Mouse (Mus musculus): ENCODE data around the gene Gabrd. TPM values are rescaled to one million over a fixed set of nuclear protein-coding genes. Genes with fewer than 3 reads are reported as not detected.
"Not testable (repeated sequence)": the region's sequence is repeated elsewhere in the genome, so short reads cannot be mapped to it uniquely, and the experiment has no call there.

Gabrd gene
- polyA plus RNA-seq, 1 experiment from 2014 or later, result not detected

DNA sequence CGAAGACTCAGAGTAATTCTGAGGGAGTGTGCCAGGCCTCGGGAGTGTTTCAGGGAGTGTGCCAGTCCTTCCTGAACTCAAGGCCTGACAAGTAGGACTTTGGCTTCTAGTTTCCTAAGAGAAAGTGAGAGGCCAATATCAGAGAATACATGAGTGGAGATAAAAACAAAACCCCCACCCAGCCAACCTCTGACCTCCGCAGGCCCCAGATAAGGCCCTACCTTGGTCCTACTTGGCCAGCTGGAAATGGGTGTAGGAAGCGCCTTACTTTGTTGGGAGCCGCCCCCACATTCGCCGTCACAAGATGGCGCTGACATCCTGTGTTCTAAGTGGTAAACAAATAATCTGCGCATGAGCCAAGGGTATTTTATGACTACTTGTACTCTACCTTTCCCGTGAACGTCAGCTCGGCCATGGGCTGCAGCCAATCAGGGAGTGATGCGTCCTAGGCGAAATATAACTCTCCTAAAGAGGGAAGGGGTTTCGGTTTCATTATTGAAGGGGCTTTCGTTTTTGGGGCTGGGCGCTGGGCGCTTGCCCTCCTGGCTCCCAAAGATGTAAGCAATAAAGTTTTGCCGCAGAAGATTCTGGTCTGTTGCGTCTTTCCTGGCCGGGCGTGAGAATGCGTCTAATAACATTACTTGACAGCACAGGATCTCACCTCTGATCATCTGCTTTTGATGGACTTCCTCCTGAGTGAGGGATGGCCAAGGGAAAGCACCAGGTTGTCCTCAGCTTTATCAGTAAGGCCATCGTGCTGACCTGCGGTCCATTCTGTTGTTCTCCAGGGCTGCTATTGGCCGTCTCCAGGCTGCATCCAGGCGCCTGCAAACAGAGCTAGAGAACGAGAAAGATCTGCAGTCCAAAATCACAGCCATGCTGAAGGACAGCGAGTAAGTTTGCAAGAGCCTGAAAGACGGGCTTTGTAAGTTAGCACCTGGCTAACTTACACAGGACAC lies 23.8 kb upstream of the Gabrd start:
- H3K9ac ChIP-seq (ENCODE audit: low read depth, low read length); H3K9me3 ChIP-seq (ENCODE audit: control insufficient read depth, low read length); H3K27ac ChIP-seq (ENCODE audit: low read depth, low read length); H3K27me3 ChIP-seq (replicated peaks; ENCODE audit: control insufficient read depth, insufficient read depth, low read length); H3K4me1 ChIP-seq (replicated peaks; ENCODE audit: control insufficient read depth, insufficient read depth, low read length); DNase-seq (ENCODE audit: low spot score); H3K36me3 ChIP-seq (ENCODE audit: control insufficient read depth, insufficient read depth, low read length); H3K4me2 ChIP-seq; H3K4me3 ChIP-seq (ENCODE audit: low read depth, low read length); ATAC-seq (replicated peaks; ENCODE audit: low FRiP score): not testable (repeated sequence)
- WGBS, result 79% methylated on average over 20 of the region's 30 CpGs

DNA sequence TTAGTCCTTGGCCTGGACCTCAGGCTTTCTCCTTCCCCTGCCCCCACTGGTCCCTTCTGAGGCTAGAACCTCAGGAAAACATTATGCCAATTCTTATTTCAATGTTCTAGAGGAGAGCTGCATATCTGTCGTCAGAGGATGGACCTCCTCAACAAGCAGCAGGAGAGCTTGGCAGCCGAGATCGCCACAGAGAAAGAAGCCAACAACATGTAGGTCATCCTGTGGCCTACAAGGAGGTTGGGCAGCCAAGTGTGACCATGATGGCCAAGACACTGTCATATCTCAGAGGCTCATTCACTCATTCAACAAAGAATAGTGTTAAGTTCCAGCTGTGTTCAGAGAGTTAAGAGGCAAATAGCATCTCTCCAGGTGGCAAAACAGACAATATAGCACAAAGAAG lies 22.2 kb upstream of the Gabrd start:
- ATAC-seq (replicated peaks; ENCODE audit: low FRiP score), result no peak
- 82% methylated on average over 3 of the region's 3 CpGs for WGBS

DNA sequence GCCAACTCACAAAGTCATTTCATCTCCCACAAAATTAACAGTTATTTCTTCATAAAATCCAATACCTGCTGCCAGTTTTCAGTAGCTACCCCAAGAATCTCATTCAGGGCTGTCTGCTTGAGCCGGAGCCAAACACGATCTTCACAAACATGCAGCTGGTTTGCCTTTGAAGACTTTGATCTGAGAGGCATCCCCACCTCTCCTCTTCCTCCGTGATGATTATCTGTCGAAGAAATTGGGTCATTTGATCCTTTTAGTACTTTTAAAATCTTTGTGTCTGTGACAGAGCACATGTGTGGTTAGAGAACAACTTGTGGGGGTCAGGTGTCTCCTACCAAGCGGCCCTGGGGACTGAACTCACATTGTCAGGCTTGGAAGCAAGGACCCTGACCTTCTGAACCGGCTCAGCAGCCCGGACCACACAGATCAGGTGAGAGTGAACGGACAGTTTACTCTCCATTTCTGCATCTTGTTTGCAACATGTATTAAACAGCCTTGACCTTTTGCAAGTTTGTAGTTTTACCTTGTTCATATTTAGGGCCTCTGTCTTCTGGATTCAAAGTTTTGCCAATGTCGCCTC lies 16.8 kb upstream of the Gabrd start:
- Histone ChIP-seq H3K27ac (ENCODE audit: low read depth, low read length) (no peak overlapping the region), H3K36me3 (ENCODE audit: control insufficient read depth, insufficient read depth, low read length) (no peaks in the 10 kb centered on the region), H3K9ac (ENCODE audit: low read depth, low read length) (no peak overlapping the region), H3K4me1 (replicated peaks; ENCODE audit: control insufficient read depth, insufficient read depth, low read length) (no peaks in the 10 kb centered on the region), H3K4me2 (no peak overlapping the region), H3K27me3 (replicated peaks; ENCODE audit: control insufficient read depth, insufficient read depth, low read length) (no peaks in the 10 kb centered on the region), H3K4me3 (ENCODE audit: low read depth, low read length) (no peak overlapping the region), H3K9me3 (ENCODE audit: control insufficient read depth, low read length) (no peaks in the 10 kb centered on the region)
- no peak for DNase-seq (ENCODE audit: low spot score)
- no peak for ATAC-seq (replicated peaks; ENCODE audit: low FRiP score)
- WGBS, result 70% methylated on average over 9 of the region's 9 CpGs

More for the DNA sequence above, 22.2 kb upstream of the Gabrd start:
- no peak overlapping the region for H3K9ac ChIP-seq (ENCODE audit: low read depth, low read length)
- no peak for DNase-seq (ENCODE audit: low spot score)
- H3K4me2 ChIP-seq, result no peak overlapping the region
- H3K36me3 ChIP-seq (ENCODE audit: control insufficient read depth, insufficient read depth, low read length), result no peaks in the 10 kb centered on the region
- no peaks in the 10 kb centered on the region for H3K9me3 ChIP-seq (ENCODE audit: control insufficient read depth, low read length)
- no peaks in the 10 kb centered on the region for H3K4me1 ChIP-seq (replicated peaks; ENCODE audit: control insufficient read depth, insufficient read depth, low read length)
- no peaks in the 10 kb centered on the region for H3K27me3 ChIP-seq (replicated peaks; ENCODE audit: control insufficient read depth, insufficient read depth, low read length)
- no peak overlapping the region for H3K4me3 ChIP-seq (ENCODE audit: low read depth, low read length)
- no peak overlapping the region for H3K27ac ChIP-seq (ENCODE audit: low read depth, low read length)

GRCm38 (mm10) chr4:155413641-155414335 lies 15.9 kb upstream of the Gabrd start:
- no peak for ATAC-seq (replicated peaks; ENCODE audit: low FRiP score)
- Histone ChIP-seq H3K4me3 (ENCODE audit: low read depth, low read length) (no peak overlapping the region), H3K27me3 (replicated peaks; ENCODE audit: control insufficient read depth, insufficient read depth, low read length) (peaks cover 6% of the 10 kb centered on the region)

GRCm38 (mm10) chr4:155412124-155412523 lies 14.2 kb upstream of the Gabrd start:
- no peak overlapping the region for H3K4me3 ChIP-seq (ENCODE audit: low read depth, low read length)
- DNase-seq (ENCODE audit: low spot score), result no peak
- no peaks in the 10 kb centered on the region for H3K4me1 ChIP-seq (replicated peaks; ENCODE audit: control insufficient read depth, insufficient read depth, low read length)
- 83% methylated on average over 6 of the region's 6 CpGs for WGBS
- ATAC-seq (replicated peaks; ENCODE audit: low FRiP score), result no peak
- no peak overlapping the region for H3K4me2 ChIP-seq
- H3K27ac ChIP-seq (ENCODE audit: low read depth, low read length), result no peak overlapping the region
- H3K9ac ChIP-seq (ENCODE audit: low read depth, low read length), result no peak overlapping the region
- peaks cover 12% of the 10 kb centered on the region for H3K27me3 ChIP-seq (replicated peaks; ENCODE audit: control insufficient read depth, insufficient read depth, low read length)
- no peaks in the 10 kb centered on the region for H3K9me3 ChIP-seq (ENCODE audit: control insufficient read depth, low read length)
- no peaks in the 10 kb centered on the region for H3K36me3 ChIP-seq (ENCODE audit: control insufficient read depth, insufficient read depth, low read length)

More at GRCm38 (mm10) chr4:155413641-155414335, 15.9 kb upstream of the Gabrd start:
- Histone ChIP-seq H3K27ac (ENCODE audit: low read depth, low read length) (no peak overlapping the region), H3K4me2 (no peak overlapping the region), H3K9ac (ENCODE audit: low read depth, low read length) (no peak overlapping the region), H3K36me3 (ENCODE audit: control insufficient read depth, insufficient read depth, low read length) (no peaks in the 10 kb centered on the region), H3K4me1 (replicated peaks; ENCODE audit: control insufficient read depth, insufficient read depth, low read length) (no peaks in the 10 kb centered on the region), H3K9me3 (ENCODE audit: control insufficient read depth, low read length) (no peaks in the 10 kb centered on the region)
- no peak for DNase-seq (ENCODE audit: low spot score)
- 87% methylated on average over 11 of the region's 11 CpGs for WGBS

DNA sequence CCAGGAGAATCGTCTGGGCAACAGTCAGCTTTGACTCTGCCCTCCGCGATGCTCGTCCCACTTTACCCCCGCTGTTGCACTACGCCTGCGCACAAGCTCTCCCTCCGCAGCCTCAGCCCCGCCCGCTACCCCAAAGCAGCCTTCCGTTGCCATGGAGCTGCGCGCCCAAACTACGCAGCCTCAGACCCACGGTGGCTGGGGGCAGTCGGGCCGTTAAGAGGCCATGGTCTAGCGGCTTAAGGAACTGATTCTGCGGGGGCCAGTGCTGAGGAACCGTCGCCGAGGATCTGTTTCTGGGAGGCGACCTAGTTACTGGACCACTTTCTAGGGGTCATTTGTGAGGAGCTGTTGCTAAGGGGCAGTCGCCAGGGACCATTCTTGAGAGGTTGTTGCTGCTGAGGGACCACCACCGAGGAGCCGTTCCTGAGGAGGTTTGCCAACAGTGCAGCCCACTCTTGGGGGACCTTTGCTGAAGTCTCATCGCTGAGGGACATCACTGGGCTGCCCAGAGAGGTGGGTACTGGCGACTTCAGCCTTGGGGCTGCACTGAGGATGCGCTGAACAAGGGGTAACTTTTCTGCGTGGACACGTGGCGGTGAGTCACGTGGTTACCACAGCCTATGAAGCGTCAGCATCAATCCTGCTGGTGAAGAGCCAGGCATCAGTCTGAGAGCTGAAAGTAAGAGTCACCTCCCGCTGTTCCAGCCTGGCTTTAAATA lies 11.3 kb upstream of the Gabrd start, which contains the start of gene Cfap74:
Cfap74 (plus strand) TSS at position 133 of the 719 bp plus-strand sequence.
- DNase-seq (ENCODE audit: low spot score), result peak; percentile 70
- no peak within 1 kb of the TSS for H3K9ac ChIP-seq (ENCODE audit: low read depth, low read length)
- no peak within 1 kb of the TSS for H3K27ac ChIP-seq (ENCODE audit: low read depth, low read length)
- H3K36me3 ChIP-seq (ENCODE audit: control insufficient read depth, insufficient read depth, low read length), result no peaks in the 10 kb centered on the region
- peaks cover 12% of the 10 kb centered on the region for H3K27me3 ChIP-seq (replicated peaks; ENCODE audit: control insufficient read depth, insufficient read depth, low read length)
- ATAC-seq (replicated peaks; ENCODE audit: low FRiP score), result no peak; the same call in 1 of the 2 replicates
- H3K4me3 ChIP-seq (ENCODE audit: low read depth, low read length), result peak within 1 kb of the TSS; percentile 37
- H3K4me1 ChIP-seq (replicated peaks; ENCODE audit: control insufficient read depth, insufficient read depth, low read length), result no peaks in the 10 kb centered on the region
- 1% methylated on average over 35 of the region's 35 CpGs for WGBS
- peak within 1 kb of the TSS; percentile 56 for H3K4me2 ChIP-seq
- H3K9me3 ChIP-seq (ENCODE audit: control insufficient read depth, low read length), result no peaks in the 10 kb centered on the region

DNA sequence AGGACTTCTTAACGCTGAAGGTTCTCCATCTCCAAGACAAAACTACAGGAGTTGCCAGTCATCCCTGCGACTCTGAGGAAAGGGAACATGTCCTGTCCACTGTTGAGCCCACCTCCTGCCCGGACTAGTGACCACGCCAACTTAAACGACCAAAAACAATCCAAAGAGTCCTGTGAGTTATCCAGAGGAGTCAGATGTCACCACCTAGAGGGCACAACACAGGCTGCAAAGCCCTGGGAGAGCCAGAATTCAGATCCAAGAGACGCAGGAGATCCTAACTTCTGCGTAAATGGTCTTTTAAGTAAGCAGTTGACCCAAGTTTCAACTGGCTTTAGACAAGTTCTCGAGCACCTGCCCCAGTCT lies 10.8 kb upstream of the Gabrd start:
- Histone ChIP-seq H3K9me3 (ENCODE audit: control insufficient read depth, low read length) (no peaks in the 10 kb centered on the region), H3K9ac (ENCODE audit: low read depth, low read length) (no peak overlapping the region), H3K4me1 (replicated peaks; ENCODE audit: control insufficient read depth, insufficient read depth, low read length) (no peaks in the 10 kb centered on the region), H3K4me2 (peak overlapping the region; percentile 56), H3K27ac (ENCODE audit: low read depth, low read length) (no peak overlapping the region), H3K27me3 (replicated peaks; ENCODE audit: control insufficient read depth, insufficient read depth, low read length) (peaks cover 12% of the 10 kb centered on the region), H3K36me3 (ENCODE audit: control insufficient read depth, insufficient read depth, low read length) (no peaks in the 10 kb centered on the region), H3K4me3 (ENCODE audit: low read depth, low read length) (peak overlapping the region; percentile 37)
- ATAC-seq (replicated peaks; ENCODE audit: low FRiP score), result no peak
- WGBS, result 6% methylated on average over 8 of the region's 8 CpGs
- no peak for DNase-seq (ENCODE audit: low spot score)

GRCm38 (mm10) chr4:155402489-155402888 lies 4.6 kb upstream of the Gabrd start:
- Histone ChIP-seq H3K27me3 (replicated peaks; ENCODE audit: control insufficient read depth, insufficient read depth, low read length) (peaks cover 22% of the 10 kb centered on the region), H3K9me3 (ENCODE audit: control insufficient read depth, low read length) (no peaks in the 10 kb centered on the region), H3K36me3 (ENCODE audit: control insufficient read depth, insufficient read depth, low read length) (no peaks in the 10 kb centered on the region), H3K4me3 (ENCODE audit: low read depth, low read length) (no peak overlapping the region), H3K4me2 (no peak overlapping the region), H3K27ac (ENCODE audit: low read depth, low read length) (no peak overlapping the region), H3K4me1 (replicated peaks; ENCODE audit: control insufficient read depth, insufficient read depth, low read length) (0 out of 2 replicates have a peak, but pooled peaks cover 3% of the 10 kb centered on the region), H3K9ac (ENCODE audit: low read depth, low read length) (no peak overlapping the region)
- WGBS, result 83% methylated on average over 1 of the region's 1 CpGs
- ATAC-seq (replicated peaks; ENCODE audit: low FRiP score), result no peak
- no peak for DNase-seq (ENCODE audit: low spot score)

All from liver, embryonic 11.5 days (tissue).